Mouse (Mus musculus) left cerebral cortex, postnatal 4 days (tissue): ENCODE measurements around the gene Plekhh3. TPM values are rescaled to one million over a fixed set of nuclear protein-coding genes. Genes with fewer than 3 reads are reported as not detected.
"Not testable (repeated sequence)": the region's sequence is repeated elsewhere in the genome, so short reads cannot be mapped to it uniquely, and the experiment has no call there.

Source experiments
- DNase-seq: peaks from one replicate; pipeline ENCODE4 v3.0.0-alpha.2; 2022
- intact Hi-C: fragments of 180-260 bp; cut with DNase I; formaldehyde crosslinking; loops from one replicate; pipeline ENCODE4 v1.15.1; 2025
- total RNA-seq, 2 experiments: library from RNA; stranded (reverse); gene quantifications; 2 replicates each; pipeline ENCODE4 v1.2.3; 2021

The Plekhh3 gene
- total RNA-seq, 2 experiments from 2014 or later = 5.6 to 6.1 TPM

- DNase-seq = no peak
- intact Hi-C loops = no loop called here
Measured at GRCm38 (mm10) chr11:101172434-101172815, 1.3 kb upstream of the Plekhh3 start.

DNA sequence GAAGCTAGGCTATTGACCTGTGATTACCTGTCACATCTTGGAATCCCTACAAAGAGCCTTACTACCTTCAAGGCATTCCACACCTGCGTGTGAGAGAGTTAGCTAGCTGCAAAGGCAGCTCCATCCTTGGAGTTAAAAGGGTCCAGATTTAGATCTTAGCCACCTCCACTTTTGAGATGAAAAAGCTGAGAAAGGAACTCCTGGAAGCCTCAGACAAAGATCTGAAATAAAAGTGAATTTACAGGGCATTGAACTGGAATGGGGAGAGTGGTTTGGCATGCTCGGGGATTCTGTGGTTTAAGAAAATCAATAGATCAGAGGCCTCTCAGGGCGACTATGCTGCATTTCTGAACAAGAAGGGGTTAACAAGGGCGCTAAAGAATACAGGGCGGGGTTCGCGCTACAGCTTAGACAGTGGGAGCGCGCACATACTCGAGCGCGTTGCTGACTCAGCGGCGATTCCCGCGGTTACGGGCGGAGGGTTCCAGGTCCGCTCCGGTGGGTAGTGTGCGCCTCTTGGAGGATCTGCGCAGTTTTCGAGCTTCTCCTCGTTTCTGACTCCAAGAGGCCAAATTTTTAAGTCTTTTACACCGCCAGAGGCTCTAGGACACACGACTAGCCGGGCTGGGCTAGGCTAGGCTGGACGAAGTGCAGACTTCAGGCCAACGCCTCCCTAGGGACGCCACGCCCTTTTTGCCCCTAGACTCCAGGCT is 726 bp upstream of the Plekhh3 start:
- peak; percentile 78 for DNase-seq
- intact Hi-C loops = no loop called here

GRCm38 (mm10) chr11:101170354-101170810 is 769 bp downstream of the Plekhh3 start, which contains the start of gene Cntnap1:
TSS of gene Cntnap1 (plus strand) at chr11:101170523.
- DNase-seq = peak; percentile 49
- intact Hi-C loops = no loop called here

GRCm38 (mm10) chr11:101169301-101170107 is 1.6 kb downstream of the Plekhh3 start:
- DNase-seq = no peak
- intact Hi-C loops = no loop called here

DNA sequence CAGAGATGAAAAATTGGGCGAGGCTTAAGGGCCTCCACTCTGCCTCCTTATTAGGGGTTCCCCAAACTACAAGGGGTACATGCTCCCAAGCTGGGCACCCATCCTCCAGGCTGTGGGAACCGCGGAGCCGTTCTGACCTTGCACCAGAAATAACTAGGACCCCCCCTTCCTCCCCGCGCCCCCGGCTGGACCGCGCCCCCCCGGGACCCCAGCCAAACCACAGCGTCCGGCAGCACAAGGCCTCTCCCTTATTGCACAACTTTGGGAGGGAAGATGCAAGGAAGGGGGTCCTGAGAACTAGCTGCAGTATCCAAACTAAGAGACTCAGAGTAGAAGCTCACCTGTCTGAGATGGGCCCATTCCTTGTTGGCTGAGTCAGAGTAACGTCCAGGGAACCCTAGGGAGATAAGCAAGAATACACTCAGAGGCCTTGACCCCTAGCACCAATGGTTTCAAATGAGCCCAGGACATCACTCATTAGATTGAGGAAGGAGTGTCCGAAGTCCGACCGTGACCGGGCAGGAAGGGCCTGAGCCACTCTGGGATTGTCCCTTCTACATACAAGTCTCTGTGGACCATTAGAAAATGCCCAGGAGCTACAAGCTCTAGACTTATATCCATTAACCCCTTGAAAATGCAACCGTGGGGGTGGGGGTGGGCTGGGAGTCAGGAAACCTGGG is 2.7 kb downstream of the Plekhh3 start:
- DNase-seq = no peak
- intact Hi-C loops = no loop called here

DNA sequence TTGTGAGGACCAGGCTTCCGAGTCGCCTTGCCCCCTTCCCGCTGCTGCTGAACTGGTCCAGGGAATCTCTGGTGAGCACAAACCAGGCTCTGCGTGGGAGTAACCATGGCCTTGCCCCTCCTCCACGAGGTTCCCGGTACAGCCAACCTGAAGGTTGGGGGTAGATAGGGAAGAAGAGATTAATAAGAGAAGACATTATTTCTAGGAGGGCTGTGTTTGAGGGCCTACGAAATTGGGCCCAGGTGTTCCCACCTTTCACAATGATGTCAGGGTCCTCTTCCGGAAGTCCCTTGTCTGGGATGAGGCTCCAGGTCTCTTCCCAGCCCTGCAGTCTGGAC is 3.2 kb downstream of the Plekhh3 start:
- no peak for DNase-seq
- intact Hi-C loops = no loop called here

DNA sequence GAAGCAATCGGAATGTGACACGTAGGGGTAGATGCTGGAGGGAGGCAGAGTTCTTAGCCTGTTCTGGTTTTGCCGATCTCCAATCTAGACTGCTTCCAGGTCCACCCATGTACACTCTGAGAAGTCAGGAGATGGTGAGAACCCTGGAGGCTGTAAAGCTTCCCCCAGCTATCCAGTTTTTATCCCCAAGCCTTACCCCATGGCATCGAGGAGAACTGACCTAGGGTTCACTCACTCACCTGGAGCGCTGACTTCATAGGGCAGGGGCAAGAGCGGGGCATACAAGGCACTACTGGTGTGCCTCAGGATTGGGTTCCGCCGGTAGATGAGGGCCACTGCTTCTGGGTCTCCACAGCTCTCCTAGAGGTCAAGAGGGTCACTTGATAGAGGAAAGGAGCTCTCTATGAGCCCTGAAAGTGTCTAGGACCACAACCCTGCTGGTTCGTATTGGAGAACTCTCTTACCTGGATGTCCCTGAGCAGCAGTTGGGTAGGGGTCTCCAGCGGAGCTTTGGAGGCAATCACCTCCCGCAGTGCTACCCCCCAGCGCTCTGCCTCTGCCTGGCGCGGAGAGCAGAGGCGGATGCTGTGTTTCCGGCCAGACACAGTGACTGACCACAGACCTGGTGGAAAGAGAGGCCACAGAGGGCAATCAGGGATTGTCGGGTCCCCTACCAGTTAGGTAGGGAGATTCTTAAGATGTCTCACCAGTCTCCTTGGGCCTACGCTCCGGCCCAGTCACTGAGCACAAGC is 3.8 kb downstream of the Plekhh3 start:
- intact Hi-C loops = no loop called here
- DNase-seq = no peak

DNA sequence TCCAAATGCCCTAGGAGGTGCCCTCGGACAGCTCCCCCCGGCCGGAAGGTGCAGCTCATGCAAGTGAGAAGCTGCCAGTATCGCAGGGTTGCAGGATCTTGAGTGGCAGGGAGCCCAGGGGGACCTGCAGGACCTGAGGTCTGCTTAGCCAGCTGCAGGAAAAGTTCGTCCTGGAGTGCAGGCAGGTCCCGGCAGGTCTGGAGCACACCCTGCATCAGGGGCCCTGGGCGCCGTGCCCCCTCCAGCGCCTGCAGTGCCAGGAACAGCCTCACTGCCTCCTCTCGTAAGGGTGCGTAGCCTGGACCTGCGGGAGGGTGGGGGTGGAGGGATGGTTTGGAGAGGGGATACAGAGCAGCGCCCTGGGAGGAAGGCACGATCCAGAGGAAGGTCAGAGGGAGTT is 4.8 kb downstream of the Plekhh3 start:
- no peak for DNase-seq
- intact Hi-C loops = no loop called here

GRCm38 (mm10) chr11:101164677-101165580 is 6.2 kb downstream of the Plekhh3 start:
- no peak for DNase-seq
- intact Hi-C loops = no loop called here

DNA sequence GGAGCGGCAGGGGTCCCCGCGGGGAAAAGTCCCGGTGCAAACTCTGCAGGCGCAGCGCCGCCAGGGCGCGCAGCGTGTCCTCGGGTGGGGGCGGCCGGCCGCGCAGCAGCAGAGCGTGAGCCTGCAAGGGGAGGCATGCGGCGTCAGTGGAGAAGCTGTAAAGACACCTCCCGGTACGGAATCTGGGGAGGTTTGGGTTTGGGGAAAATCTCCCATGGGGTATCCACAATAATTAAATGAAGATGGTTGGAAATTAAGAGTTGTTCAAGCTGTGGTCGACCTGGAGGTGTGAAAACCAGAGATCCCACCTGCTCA is 6.8 kb downstream of the Plekhh3 start:
- intact Hi-C loops = no loop called here
- DNase-seq = no peak

DNA sequence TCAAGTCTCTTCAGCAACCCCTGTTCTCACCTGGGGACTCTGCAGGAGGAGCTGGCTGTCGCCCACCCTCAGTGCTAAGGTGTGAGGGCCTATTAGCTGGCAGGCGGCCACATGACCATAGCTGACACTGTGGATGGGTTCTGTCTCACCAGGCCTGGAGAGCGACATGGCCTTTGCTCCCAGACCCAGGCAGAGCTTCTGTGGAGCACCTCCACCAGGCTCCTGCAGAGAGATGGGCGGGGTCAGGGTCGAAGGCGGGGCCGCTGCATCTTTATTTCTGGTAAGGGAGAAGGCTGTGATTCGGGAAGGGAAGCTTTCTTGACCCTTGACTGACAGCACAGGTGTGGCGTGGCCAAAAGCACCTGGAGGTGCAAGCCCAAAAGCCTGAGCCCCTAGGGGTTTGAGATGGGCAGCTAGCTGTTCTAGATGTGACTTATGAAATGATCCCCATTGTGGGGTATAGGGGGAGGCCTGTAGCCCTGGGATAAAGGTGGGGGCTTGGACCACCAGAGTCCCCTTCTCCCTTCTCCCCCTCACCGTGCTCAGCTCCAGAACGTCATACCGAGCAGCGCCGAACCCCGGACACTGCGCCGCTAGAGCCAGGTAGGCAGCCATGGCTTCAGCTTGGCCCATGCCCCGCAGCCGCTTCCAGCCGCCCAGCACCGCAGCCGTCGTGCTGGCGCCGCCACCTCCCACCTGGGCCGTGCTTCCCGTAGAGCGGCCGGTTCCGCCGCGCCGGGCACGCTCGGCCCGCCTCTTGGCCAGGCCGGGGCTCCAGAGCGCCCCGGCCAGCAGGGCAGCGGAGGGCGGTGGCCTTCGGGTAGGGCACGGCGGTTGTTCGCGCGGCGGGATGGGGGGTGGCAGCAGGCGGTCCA is 7.4 kb downstream of the Plekhh3 start:
- no peak for DNase-seq
- intact Hi-C loops = no loop called here

DNA sequence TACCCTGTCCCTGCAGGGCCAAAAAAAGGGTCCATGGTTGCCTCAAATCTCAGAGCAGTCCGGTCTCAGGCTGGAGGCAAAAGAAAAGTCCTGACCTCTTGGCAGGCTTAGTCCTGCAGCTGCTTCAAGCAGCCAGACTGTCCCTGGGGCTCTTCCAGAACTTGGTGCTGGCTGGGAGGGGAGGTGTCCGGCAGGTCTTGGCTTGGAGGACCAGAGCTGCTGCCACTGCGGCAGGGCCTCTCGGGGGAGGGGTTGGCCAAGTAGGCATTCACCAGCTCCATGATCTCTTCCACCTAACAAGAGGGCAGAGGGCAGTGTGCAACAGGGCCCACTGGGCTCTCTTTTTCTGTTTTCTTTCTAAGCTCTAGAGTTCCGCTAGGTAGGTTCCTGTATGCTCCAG is 8.4 kb downstream of the Plekhh3 start:
- DNase-seq = peak; percentile 57
- intact Hi-C loops = no loop called here

DNA sequence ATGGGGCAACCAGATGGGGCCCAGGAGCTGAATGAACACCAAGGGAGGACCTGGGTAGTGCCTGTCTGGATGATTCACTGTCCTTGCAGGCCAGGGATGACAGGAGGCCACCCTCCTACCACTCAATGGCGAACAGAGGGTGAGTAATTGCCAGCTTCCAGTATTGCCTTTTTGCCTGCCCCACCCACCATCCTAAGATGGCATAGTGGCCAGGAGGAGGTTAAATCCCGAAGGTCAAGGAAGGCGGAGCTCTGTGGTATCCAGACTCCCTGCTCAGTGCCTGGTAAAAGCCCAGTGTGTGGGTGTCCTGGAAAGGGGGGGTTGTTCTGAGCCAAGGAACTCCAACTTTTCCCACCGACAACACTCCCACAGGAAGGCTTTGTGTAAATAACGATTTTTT is 8.8 kb downstream of the Plekhh3 start:
- no peak for DNase-seq
- intact Hi-C loops = no loop called here

GRCm38 (mm10) chr11:101161551-101161950 is 9.6 kb downstream of the Plekhh3 start:
- intact Hi-C loops = no loop called here
- DNase-seq = no peak

DNA sequence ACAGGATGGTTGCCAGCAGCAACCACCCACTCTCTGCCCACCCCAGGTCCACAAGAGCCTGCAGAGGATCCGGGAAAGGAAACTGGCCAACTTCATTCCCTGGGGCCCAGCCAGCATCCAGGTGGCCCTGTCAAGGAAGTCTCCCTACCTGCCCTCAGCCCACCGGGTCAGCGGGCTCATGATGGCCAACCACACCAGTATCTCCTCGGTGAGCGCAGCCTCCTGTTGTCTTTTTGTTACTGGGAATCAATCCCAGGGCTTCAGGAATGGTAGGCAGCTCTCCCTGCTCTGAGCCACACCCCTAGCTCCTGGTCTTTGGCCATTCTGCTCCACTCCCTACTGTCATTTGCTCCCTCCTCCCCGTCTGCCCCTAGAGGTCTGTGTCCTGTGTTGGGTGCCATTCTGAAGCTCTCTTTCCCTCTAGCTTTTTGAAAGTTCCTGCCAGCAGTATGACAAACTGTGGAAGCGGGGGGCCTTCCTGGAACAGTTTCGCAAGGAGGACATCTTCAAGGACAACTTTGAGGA is 10.1 kb downstream of the Plekhh3 start:
- intact Hi-C loops, DNase-seq: not testable (repeated sequence)

GRCm38 (mm10) chr11:101160151-101160550 is 11.0 kb downstream of the Plekhh3 start:
- DNase-seq = not testable (repeated sequence)

DNA sequence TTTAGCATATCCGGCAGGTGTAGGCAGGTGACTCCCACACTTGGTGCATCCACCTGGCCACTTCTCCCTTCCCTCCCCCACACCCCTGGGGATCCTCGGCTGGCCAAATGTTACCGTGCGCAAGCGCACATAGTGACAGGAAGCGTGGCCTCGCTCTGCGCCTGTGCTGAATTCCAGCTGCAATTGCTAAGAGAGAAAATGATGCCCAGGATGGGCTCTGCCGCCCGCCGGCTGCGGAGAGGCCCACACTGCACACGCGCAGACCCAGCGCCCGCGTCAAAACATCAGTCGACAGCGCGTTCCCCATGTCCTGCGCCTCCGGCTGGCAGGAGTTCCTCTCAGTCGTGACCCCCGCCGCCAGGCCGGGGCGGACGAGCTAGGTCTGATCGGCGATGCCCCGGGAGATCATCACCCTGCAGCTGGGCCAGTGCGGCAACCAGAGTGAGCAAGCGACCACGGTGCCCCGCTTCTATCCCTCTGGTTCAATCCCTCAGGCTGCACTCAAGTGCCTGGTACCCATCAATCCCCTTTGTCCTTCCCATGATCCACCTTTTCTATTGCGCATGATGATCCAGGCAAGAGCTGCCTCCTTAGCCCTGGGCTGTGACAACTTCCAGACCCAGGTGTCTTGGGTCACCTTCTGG is 15.3 kb downstream of the Plekhh3 start, which contains the start of gene Tubg2:
Tubg2 (plus strand) TSS at position 180 of the 644 bp plus-strand sequence.
- intact Hi-C loops = no loop called here
- peak; percentile 65 for DNase-seq

More at GRCm38 (mm10) chr11:101160151-101160550, 11.0 kb downstream of the Plekhh3 start:
- intact Hi-C loops = not testable (repeated sequence)

- DNase-seq = no peak
Measured at GRCm38 (mm10) chr11:101155151-101155550, 16.0 kb downstream of the Plekhh3 start.

More at GRCm38 (mm10) chr11:101155151-101155550, 16.0 kb downstream of the Plekhh3 start:
- intact Hi-C loops = no loop called here
